Mouse (Mus musculus) ES-Bruce4 (cell line): ENCODE measurements around the gene Ccng2. TPM values are rescaled to one million over a fixed set of nuclear protein-coding genes. Genes with fewer than 3 reads are reported as not detected.

Source experiments
- H3K27ac ChIP-seq: 2 replicates; pipeline ENCODE4 v1.5.1; 2012; ENCODE audit warnings: low read length, inconsistent platforms; ENCODE audit not compliant: insufficient read depth
- H3K27me3 ChIP-seq: 2 replicates; pipeline ENCODE4 v1.6.1; 2012; ENCODE audit warnings: mild to moderate bottlenecking, low read length, inconsistent platforms; ENCODE audit not compliant: control insufficient read depth, poor library complexity, insufficient read depth, severe bottlenecking
- H3K36me3 ChIP-seq: 2 replicates; pipeline ENCODE4 v1.6.1; 2012; ENCODE audit warnings: inconsistent platforms, mild to moderate bottlenecking, low read length, moderate library complexity; ENCODE audit not compliant: control insufficient read depth, poor library complexity, insufficient read depth, severe bottlenecking
- H3K4me1 ChIP-seq: one replicate; pipeline ENCODE4 v1.8.1; 2011; ENCODE audit warnings: low read length; ENCODE audit not compliant: control insufficient read depth, insufficient read depth
- H3K4me3 ChIP-seq: 2 replicates; pipeline ENCODE4 v1.5.1; 2011; ENCODE audit warnings: low read depth, mild to moderate bottlenecking, low read length
- H3K9ac ChIP-seq: 2 replicates; pipeline ENCODE4 v1.6.1; 2012; ENCODE audit warnings: low read depth, mild to moderate bottlenecking, inconsistent platforms; ENCODE audit not compliant: poor library complexity, severe bottlenecking
- H3K9me3 ChIP-seq: replicated peaks from 2 replicates; pipeline ENCODE4 v1.6.1; 2012; ENCODE audit warnings: mild to moderate bottlenecking, low read length, inconsistent platforms; ENCODE audit not compliant: control insufficient read depth, poor library complexity, insufficient read depth, severe bottlenecking
- CTCF ChIP-seq: IDR thresholded peaks from one replicate; pipeline ENCODE4 v1.8.1; 2011; ENCODE audit warnings: low read depth, low read length
- EP300 ChIP-seq: IDR thresholded peaks from 2 replicates; pipeline ENCODE4 v1.6.1; 2011; ENCODE audit warnings: low read depth, low read length; ENCODE audit not compliant: insufficient read depth
- POLR2A ChIP-seq: IDR thresholded peaks from one replicate; pipeline ENCODE4 v1.8.1; 2011; ENCODE audit warnings: low read length; ENCODE audit not compliant: insufficient read depth
- polyA plus RNA-seq: library from polyadenylated mRNA; stranded (reverse); fragments of >200 nt; gene quantifications from 2 replicates; pipeline ENCODE4 v1.2.4, GENCODE M21; 2011; ENCODE audit warnings: low read depth; ENCODE audit not compliant: missing spikeins, insufficient read depth, insufficient read length

The Ccng2 gene
- polyA plus RNA-seq, 1 experiment, result 24.7 TPM

DNA sequence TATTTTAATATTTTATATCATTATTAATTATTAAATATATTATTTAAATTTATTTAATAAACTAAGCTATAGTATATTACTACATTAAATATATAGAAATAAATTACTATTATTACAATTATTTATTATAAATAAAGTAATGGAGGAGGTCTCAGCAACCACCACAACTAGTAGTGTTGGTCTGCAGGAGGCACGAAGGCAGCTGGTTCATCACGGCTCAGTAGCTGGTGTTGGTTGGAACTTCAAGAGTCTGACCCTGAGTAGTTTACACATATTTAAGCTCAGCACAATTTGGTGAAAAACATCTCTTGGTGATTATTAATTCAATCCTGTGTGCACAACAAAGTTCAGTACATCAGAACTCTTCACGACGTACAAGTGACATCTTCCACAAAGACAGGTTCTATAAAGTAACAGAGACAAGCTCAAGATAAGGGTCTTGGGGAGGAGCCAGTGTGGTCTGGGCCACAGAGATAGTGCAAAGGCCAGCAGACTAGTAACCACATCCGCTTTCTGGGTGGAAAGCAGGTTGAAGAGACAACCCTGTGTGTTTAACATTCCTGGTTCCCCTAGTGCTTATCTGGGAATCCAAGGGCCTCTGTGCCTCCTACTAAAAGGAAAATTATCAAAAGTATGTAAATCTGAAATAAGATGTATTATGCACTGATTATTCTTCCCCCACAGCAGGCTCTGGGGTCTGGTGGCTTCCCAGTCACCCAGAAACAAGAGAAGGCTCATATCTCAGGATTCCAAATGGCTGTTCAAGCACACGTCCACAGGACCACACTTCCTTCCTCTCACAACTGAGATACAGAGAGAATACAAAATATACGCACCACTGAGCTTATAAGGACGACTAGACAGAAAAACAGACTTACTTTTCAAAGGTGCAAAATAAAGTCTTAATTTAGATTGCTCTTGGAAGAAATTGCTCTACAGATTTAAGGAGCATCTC is 27.2 kb upstream of the Ccng2 start:
- TF ChIP-seq EP300 (no peak), CTCF (no peak), POLR2A (no peak)
- H3K27me3 ChIP-seq, result no peaks in the 10 kb centered on the region; the same call in none of the 2 replicates

GRCm38 (mm10) chr5:93245280-93245679 is 21.8 kb upstream of the Ccng2 start:
- TF ChIP-seq POLR2A, result no peak
- TF ChIP-seq EP300, result no peak
- TF ChIP-seq CTCF, result no peak
- Histone ChIP-seq H3K36me3 (no peaks in the 10 kb centered on the region), H3K27ac (no peak overlapping the region), H3K4me1 (no peaks in the 10 kb centered on the region), H3K4me3 (no peak overlapping the region), H3K9ac (no peak overlapping the region), H3K27me3 (no peaks in the 10 kb centered on the region), H3K9me3 (no peaks in the 10 kb centered on the region)

More for the DNA sequence above, 27.2 kb upstream of the Ccng2 start:
- H3K36me3 ChIP-seq, result no peaks in the 10 kb centered on the region
- no peak overlapping the region for H3K9ac ChIP-seq
- no peaks in the 10 kb centered on the region for H3K9me3 ChIP-seq
- H3K27ac ChIP-seq, result no peak overlapping the region
- no peak overlapping the region for H3K4me3 ChIP-seq
- no peaks in the 10 kb centered on the region for H3K4me1 ChIP-seq

GRCm38 (mm10) chr5:93249940-93250578 is 17.0 kb upstream of the Ccng2 start:
- no peaks in the 10 kb centered on the region for H3K4me1 ChIP-seq
- no peak overlapping the region for H3K27ac ChIP-seq
- peaks cover 4% of the 10 kb centered on the region; the same call in 1 of the 2 replicates for H3K9me3 ChIP-seq
- no peak overlapping the region for H3K9ac ChIP-seq
- no peaks in the 10 kb centered on the region for H3K27me3 ChIP-seq
- no peak overlapping the region for H3K4me3 ChIP-seq
- no peak for TF ChIP-seq POLR2A
- TF ChIP-seq CTCF, result no peak
- no peaks in the 10 kb centered on the region for H3K36me3 ChIP-seq

GRCm38 (mm10) chr5:93251001-93251760 is 15.9 kb upstream of the Ccng2 start:
- Histone ChIP-seq H3K27me3 (no peaks in the 10 kb centered on the region), H3K4me1 (no peaks in the 10 kb centered on the region), H3K36me3 (no peaks in the 10 kb centered on the region), H3K9ac (no peak overlapping the region), H3K4me3 (no peak overlapping the region), H3K27ac (no peak overlapping the region), H3K9me3 (peaks cover 4% of the 10 kb centered on the region; the same call in 1 of the 2 replicates)
- TF ChIP-seq CTCF (no peak), EP300 (no peak)

GRCm38 (mm10) chr5:93255759-93256265 is 11.2 kb upstream of the Ccng2 start:
- Histone ChIP-seq H3K9ac (no peak overlapping the region), H3K4me3 (no peak overlapping the region), H3K27ac (no peak overlapping the region), H3K4me1 (no peaks in the 10 kb centered on the region), H3K9me3 (peaks cover 4% of the 10 kb centered on the region; the same call in 1 of the 2 replicates), H3K27me3 (no peaks in the 10 kb centered on the region), H3K36me3 (no peaks in the 10 kb centered on the region)
- TF ChIP-seq POLR2A, result no peak
- no peak for TF ChIP-seq EP300
- TF ChIP-seq CTCF, result no peak
